Mouse (Mus musculus): ENCODE measurements around the gene Itk. TPM values are rescaled to one million over a fixed set of nuclear protein-coding genes. Genes with fewer than 3 reads are reported as not detected.

Itk gene
- polyA plus RNA-seq, 1 experiment, result 1.8 TPM

- WGBS, result 61% methylated on average over 7 of the region's 7 CpGs
Observed at GRCm38 (mm10) chr11:46380097-46380675, 9.1 kb downstream of the Itk start.

GRCm38 (mm10) chr11:46377819-46378782, 11.2 kb downstream of the Itk start:
- Histone ChIP-seq H3K4me1 (ENCODE audit: control insufficient read depth, insufficient read depth, low read length) (no peaks in the 10 kb centered on the region), H3K27me3 (replicated peaks; ENCODE audit: control insufficient read depth, insufficient read depth, low read length) (no peaks in the 10 kb centered on the region), H3K27ac (ENCODE audit: insufficient read depth, low read depth, low read length) (no peak overlapping the region), H3K36me3 (ENCODE audit: control insufficient read depth, insufficient read depth, low read length) (no peaks in the 10 kb centered on the region), H3K4me3 (ENCODE audit: insufficient read depth, low read depth, low read length) (no peak overlapping the region)
- TF ChIP-seq POLR2A (IDR thresholded peaks at IDR 0.05; ENCODE audit: low read depth, low read length) (no peak), CTCF (conservative IDR thresholded peaks at IDR 0.05; ENCODE audit: insufficient read depth, insufficient read length, low read depth, low read length) (no peak)
- 89% methylated on average over 8 of the region's 8 CpGs for WGBS
- DNase-seq, result no peak

More at GRCm38 (mm10) chr11:46380097-46380675, 9.1 kb downstream of the Itk start:
- Histone ChIP-seq H3K27me3 (replicated peaks; ENCODE audit: control insufficient read depth, insufficient read depth, low read length) (no peaks in the 10 kb centered on the region), H3K27ac (ENCODE audit: insufficient read depth, low read depth, low read length) (no peak overlapping the region), H3K4me3 (ENCODE audit: insufficient read depth, low read depth, low read length) (no peak overlapping the region), H3K36me3 (ENCODE audit: control insufficient read depth, insufficient read depth, low read length) (no peaks in the 10 kb centered on the region), H3K4me1 (ENCODE audit: control insufficient read depth, insufficient read depth, low read length) (no peaks in the 10 kb centered on the region)
- DNase-seq, result no peak
- no peak for TF ChIP-seq POLR2A (IDR thresholded peaks at IDR 0.05; ENCODE audit: low read depth, low read length)
- TF ChIP-seq CTCF (conservative IDR thresholded peaks at IDR 0.05; ENCODE audit: insufficient read depth, insufficient read length, low read depth, low read length), result no peak

- H3K36me3 ChIP-seq (ENCODE audit: control insufficient read depth, insufficient read depth, low read length), result no peaks in the 10 kb centered on the region
- TF ChIP-seq POLR2A (IDR thresholded peaks at IDR 0.05; ENCODE audit: low read depth, low read length), result no peak
- TF ChIP-seq CTCF (conservative IDR thresholded peaks at IDR 0.05; ENCODE audit: insufficient read depth, insufficient read length, low read depth, low read length), result no peak
- no peak overlapping the region for H3K4me3 ChIP-seq (ENCODE audit: insufficient read depth, low read depth, low read length)
- no peaks in the 10 kb centered on the region for H3K4me1 ChIP-seq (ENCODE audit: control insufficient read depth, insufficient read depth, low read length)
- no peak overlapping the region for H3K27ac ChIP-seq (ENCODE audit: insufficient read depth, low read depth, low read length)
- H3K27me3 ChIP-seq (replicated peaks; ENCODE audit: control insufficient read depth, insufficient read depth, low read length), result no peaks in the 10 kb centered on the region
- DNase-seq, result no peak
- WGBS, result 89% methylated on average over 1 of the region's 1 CpGs
Observed at GRCm38 (mm10) chr11:46377316-46377715, 12.0 kb downstream of the Itk start.

- no peak for DNase-seq
- H3K36me3 ChIP-seq (ENCODE audit: control insufficient read depth, insufficient read depth, low read length), result no peaks in the 10 kb centered on the region
- no peaks in the 10 kb centered on the region for H3K27me3 ChIP-seq (replicated peaks; ENCODE audit: control insufficient read depth, insufficient read depth, low read length)
- H3K4me3 ChIP-seq (ENCODE audit: insufficient read depth, low read depth, low read length), result no peak overlapping the region
- H3K27ac ChIP-seq (ENCODE audit: insufficient read depth, low read depth, low read length), result no peak overlapping the region
- WGBS, result 86% methylated on average over 8 of the region's 8 CpGs
- TF ChIP-seq POLR2A (IDR thresholded peaks at IDR 0.05; ENCODE audit: low read depth, low read length) (no peak), CTCF (conservative IDR thresholded peaks at IDR 0.05; ENCODE audit: insufficient read depth, insufficient read length, low read depth, low read length) (no peak)
- no peaks in the 10 kb centered on the region for H3K4me1 ChIP-seq (ENCODE audit: control insufficient read depth, insufficient read depth, low read length)
Observed at GRCm38 (mm10) chr11:46375015-46375414, 14.3 kb downstream of the Itk start.

GRCm38 (mm10) chr11:46373071-46374030, 16.0 kb downstream of the Itk start:
- Histone ChIP-seq H3K4me3 (ENCODE audit: insufficient read depth, low read depth, low read length) (no peak overlapping the region), H3K36me3 (ENCODE audit: control insufficient read depth, insufficient read depth, low read length) (no peaks in the 10 kb centered on the region), H3K4me1 (ENCODE audit: control insufficient read depth, insufficient read depth, low read length) (no peaks in the 10 kb centered on the region), H3K27me3 (replicated peaks; ENCODE audit: control insufficient read depth, insufficient read depth, low read length) (no peaks in the 10 kb centered on the region), H3K27ac (ENCODE audit: insufficient read depth, low read depth, low read length) (no peak overlapping the region)
- no peak for DNase-seq
- TF ChIP-seq CTCF (conservative IDR thresholded peaks at IDR 0.05; ENCODE audit: insufficient read depth, insufficient read length, low read depth, low read length) (no peak), POLR2A (IDR thresholded peaks at IDR 0.05; ENCODE audit: low read depth, low read length) (no peak)
- WGBS, result 78% methylated on average over 13 of the region's 13 CpGs

GRCm38 (mm10) chr11:46372331-46372953, 16.9 kb downstream of the Itk start:
- H3K27me3 ChIP-seq (replicated peaks; ENCODE audit: control insufficient read depth, insufficient read depth, low read length), result no peaks in the 10 kb centered on the region
- H3K4me1 ChIP-seq (ENCODE audit: control insufficient read depth, insufficient read depth, low read length), result no peaks in the 10 kb centered on the region
- no peak overlapping the region for H3K4me3 ChIP-seq (ENCODE audit: insufficient read depth, low read depth, low read length)
- TF ChIP-seq POLR2A (IDR thresholded peaks at IDR 0.05; ENCODE audit: low read depth, low read length), result no peak
- TF ChIP-seq CTCF (conservative IDR thresholded peaks at IDR 0.05; ENCODE audit: insufficient read depth, insufficient read length, low read depth, low read length), result no peak
- no peaks in the 10 kb centered on the region for H3K36me3 ChIP-seq (ENCODE audit: control insufficient read depth, insufficient read depth, low read length)
- H3K27ac ChIP-seq (ENCODE audit: insufficient read depth, low read depth, low read length), result no peak overlapping the region
- no peak for DNase-seq
- 80% methylated on average over 8 of the region's 8 CpGs for WGBS
